Mouse (Mus musculus): ENCODE measurements around the gene Agtrap. TPM values are rescaled to one million over a fixed set of nuclear protein-coding genes. Genes with fewer than 3 reads are reported as not detected.

The Agtrap gene
- polyA plus RNA-seq, 1 experiment from 2014 or later = 19.6 TPM

GRCm38 (mm10) chr4:148069602-148070218 is 18.1 kb downstream of the Agtrap start:
- no peak overlapping the region for H3K4me3 ChIP-seq (ENCODE audit: low read length)
- H3K4me2 ChIP-seq (ENCODE audit: low read depth, low read length) = no peak overlapping the region
- no peaks in the 10 kb centered on the region for H3K4me1 ChIP-seq (ENCODE audit: control insufficient read depth, insufficient read depth, low read length)
- H3K36me3 ChIP-seq (ENCODE audit: control insufficient read depth, insufficient read depth, low read length) = no peaks in the 10 kb centered on the region
- no peaks in the 10 kb centered on the region for H3K27me3 ChIP-seq (replicated peaks; ENCODE audit: control insufficient read depth, insufficient read depth, low read length)
- H3K27ac ChIP-seq (ENCODE audit: low read length) = no peak overlapping the region
- no peak overlapping the region for H3K9ac ChIP-seq (ENCODE audit: low read depth, low read length)
- 81% methylated on average over 9 of the region's 9 CpGs for WGBS
- no peak for ATAC-seq
- H3K9me3 ChIP-seq (ENCODE audit: control insufficient read depth, low read length) = no peaks in the 10 kb centered on the region

DNA sequence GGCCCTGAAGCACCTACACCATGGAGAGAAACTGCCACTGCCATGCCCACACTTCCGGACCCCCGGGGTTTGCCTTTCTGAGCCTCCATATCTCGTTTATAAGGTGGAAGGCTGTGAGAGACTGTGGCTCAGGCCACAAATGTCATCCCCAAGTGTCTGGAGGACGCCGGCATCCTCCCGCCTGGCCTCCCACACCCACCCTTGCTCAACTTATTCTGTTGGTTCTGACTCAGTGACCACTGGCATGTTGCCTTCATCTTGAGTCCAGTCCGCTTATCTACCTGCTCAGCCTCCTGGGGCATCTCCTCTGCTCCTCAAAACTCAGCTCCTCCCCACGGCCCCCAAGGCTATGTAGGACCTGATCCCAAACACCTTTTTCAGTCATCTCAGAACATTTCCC is 20.5 kb downstream of the Agtrap start:
- Histone ChIP-seq H3K36me3 (ENCODE audit: control insufficient read depth, insufficient read depth, low read length) (no peaks in the 10 kb centered on the region), H3K27ac (ENCODE audit: low read length) (no peak overlapping the region), H3K9ac (ENCODE audit: low read depth, low read length) (no peak overlapping the region), H3K4me3 (ENCODE audit: low read length) (no peak overlapping the region), H3K27me3 (replicated peaks; ENCODE audit: control insufficient read depth, insufficient read depth, low read length) (no peaks in the 10 kb centered on the region), H3K4me1 (ENCODE audit: control insufficient read depth, insufficient read depth, low read length) (no peaks in the 10 kb centered on the region), H3K4me2 (ENCODE audit: low read depth, low read length) (no peak overlapping the region), H3K9me3 (ENCODE audit: control insufficient read depth, low read length) (no peaks in the 10 kb centered on the region)
- ATAC-seq = no peak
- WGBS = 85% methylated on average over 8 of the region's 8 CpGs

DNA sequence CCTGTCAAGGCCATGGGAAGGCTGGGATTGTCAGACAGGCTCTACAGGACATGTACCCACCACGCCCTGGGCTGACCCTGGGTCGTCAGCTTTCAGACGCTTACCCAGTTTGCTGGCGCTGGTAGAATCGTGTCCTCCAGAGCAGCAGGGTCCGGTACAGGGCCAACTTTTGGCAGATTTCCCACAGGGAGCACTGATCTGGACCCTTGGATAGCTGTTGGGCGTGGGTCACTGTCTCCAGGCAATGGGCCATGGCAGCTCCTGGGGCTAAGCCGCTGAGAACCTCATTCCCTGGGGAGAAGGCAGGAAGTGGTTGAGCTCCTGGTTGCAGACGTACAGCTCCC is 21.5 kb downstream of the Agtrap start:
- ATAC-seq = no peak

DNA sequence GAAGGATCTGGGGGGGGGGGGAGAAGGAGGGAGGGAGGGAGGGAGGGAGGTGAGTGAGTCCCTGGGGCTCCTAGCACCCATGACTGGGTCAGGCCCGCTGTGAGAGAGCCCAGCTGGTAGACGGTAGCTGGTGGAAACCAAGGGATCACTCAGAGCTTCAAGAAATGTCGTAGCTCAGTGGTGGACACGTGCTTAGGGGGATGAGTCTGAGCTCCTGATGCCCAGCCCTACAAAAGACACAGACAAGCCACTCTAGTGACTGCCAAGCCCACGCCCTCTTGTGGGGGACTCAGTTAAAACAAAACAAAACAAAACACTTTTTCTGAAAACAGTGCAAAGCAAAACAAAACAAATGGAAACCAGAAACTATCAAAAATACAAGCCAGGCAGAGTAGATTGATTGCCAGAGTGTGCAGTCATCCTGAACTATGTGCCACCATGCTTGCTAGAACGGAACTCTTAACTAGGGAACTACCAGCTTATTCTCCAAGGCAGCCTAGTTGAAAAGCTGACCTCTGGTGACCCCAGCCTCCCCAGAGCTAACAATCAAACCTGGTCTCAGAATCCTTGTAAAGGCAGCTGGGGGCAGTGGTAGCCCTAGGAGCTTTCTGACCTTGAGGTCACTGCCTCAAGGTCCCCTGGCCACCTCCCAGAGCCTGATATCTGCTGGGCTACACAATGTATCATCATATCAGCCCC is 22.0 kb downstream of the Agtrap start:
- 43% methylated on average over 6 of the region's 6 CpGs for WGBS

More for the DNA sequence above, 21.5 kb downstream of the Agtrap start:
- no peaks in the 10 kb centered on the region for H3K27me3 ChIP-seq (replicated peaks; ENCODE audit: control insufficient read depth, insufficient read depth, low read length)
- no peaks in the 10 kb centered on the region for H3K36me3 ChIP-seq (ENCODE audit: control insufficient read depth, insufficient read depth, low read length)
- H3K4me1 ChIP-seq (ENCODE audit: control insufficient read depth, insufficient read depth, low read length) = no peaks in the 10 kb centered on the region
- 64% methylated on average over 9 of the region's 9 CpGs for WGBS
- H3K9me3 ChIP-seq (ENCODE audit: control insufficient read depth, low read length) = no peaks in the 10 kb centered on the region
- H3K27ac ChIP-seq (ENCODE audit: low read length) = no peak overlapping the region
- H3K4me2 ChIP-seq (ENCODE audit: low read depth, low read length) = no peak overlapping the region
- no peak overlapping the region for H3K9ac ChIP-seq (ENCODE audit: low read depth, low read length)
- H3K4me3 ChIP-seq (ENCODE audit: low read length) = no peak overlapping the region

GRCm38 (mm10) chr4:148061086-148061480 is 26.7 kb downstream of the Agtrap start:
- H3K4me3 ChIP-seq (ENCODE audit: low read length) = no peak overlapping the region
- H3K4me2 ChIP-seq (ENCODE audit: low read depth, low read length) = no peak overlapping the region
- 0 out of 2 replicates have a peak, but pooled peaks have one; percentile 47 for ATAC-seq
- H3K27ac ChIP-seq (ENCODE audit: low read length) = no peak overlapping the region
- H3K9me3 ChIP-seq (ENCODE audit: control insufficient read depth, low read length) = no peaks in the 10 kb centered on the region
- 0 out of 2 replicates have a peak, but pooled peaks cover 3% of the 10 kb centered on the region for H3K36me3 ChIP-seq (ENCODE audit: control insufficient read depth, insufficient read depth, low read length)
- 87% methylated on average over 9 of the region's 9 CpGs for WGBS
- no peaks in the 10 kb centered on the region for H3K27me3 ChIP-seq (replicated peaks; ENCODE audit: control insufficient read depth, insufficient read depth, low read length)
- H3K4me1 ChIP-seq (ENCODE audit: control insufficient read depth, insufficient read depth, low read length) = no peaks in the 10 kb centered on the region
- no peak overlapping the region for H3K9ac ChIP-seq (ENCODE audit: low read depth, low read length)

More for the DNA sequence above, 22.0 kb downstream of the Agtrap start:
- no peak overlapping the region for H3K27ac ChIP-seq (ENCODE audit: low read length)
- H3K9ac ChIP-seq (ENCODE audit: low read depth, low read length) = no peak overlapping the region
- no peak for ATAC-seq
- no peak overlapping the region for H3K4me2 ChIP-seq (ENCODE audit: low read depth, low read length)
- no peaks in the 10 kb centered on the region for H3K36me3 ChIP-seq (ENCODE audit: control insufficient read depth, insufficient read depth, low read length)
- H3K27me3 ChIP-seq (replicated peaks; ENCODE audit: control insufficient read depth, insufficient read depth, low read length) = no peaks in the 10 kb centered on the region
- no peaks in the 10 kb centered on the region for H3K4me1 ChIP-seq (ENCODE audit: control insufficient read depth, insufficient read depth, low read length)
- no peak overlapping the region for H3K4me3 ChIP-seq (ENCODE audit: low read length)
- H3K9me3 ChIP-seq (ENCODE audit: control insufficient read depth, low read length) = no peaks in the 10 kb centered on the region

DNA sequence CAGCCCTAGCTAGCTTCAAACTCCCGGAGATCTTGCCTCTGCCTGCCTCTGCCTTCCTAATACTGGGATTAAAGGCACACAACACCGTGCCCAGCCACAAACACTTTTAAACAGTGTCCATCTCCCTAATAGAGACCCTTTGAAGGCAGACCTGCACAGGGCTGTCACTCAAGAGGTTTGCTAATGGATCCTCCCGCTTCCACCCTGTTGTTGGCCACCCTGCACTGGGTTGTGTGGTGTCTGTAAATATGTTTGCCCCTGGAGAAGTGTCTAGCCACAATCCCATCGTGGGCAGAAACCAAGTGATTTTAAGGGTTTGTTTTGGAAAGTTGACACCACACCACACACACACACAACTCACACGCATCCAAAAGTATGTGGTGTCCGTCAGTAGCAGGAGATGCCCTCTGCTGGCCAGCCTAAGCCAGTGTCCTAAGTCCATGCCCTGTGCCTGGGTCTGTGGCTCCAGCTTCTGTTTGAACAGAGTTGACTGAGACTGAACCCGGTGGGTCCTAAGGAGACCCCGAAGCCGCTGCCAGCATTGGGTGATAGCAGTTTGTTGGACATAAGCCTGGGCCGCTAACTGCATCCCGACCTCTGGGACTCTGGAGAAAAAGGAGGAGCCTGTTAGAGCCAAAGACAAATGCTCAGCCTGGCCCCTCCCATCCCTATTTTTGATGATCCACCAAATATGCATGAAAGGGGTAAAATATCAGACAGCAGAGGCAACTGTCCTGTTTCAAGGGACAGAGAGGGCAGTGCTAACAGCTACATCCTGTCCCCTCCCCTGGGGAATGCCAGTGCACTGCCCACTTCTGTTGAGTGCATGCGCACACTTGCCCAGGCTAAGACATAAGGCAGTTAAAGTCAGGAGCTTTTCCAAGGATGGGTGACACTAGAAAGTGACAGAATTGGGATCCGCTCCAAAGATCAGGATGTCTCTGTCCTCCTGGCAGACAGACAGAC is 27.4 kb downstream of the Agtrap start:
- H3K27me3 ChIP-seq (replicated peaks; ENCODE audit: control insufficient read depth, insufficient read depth, low read length) = no peaks in the 10 kb centered on the region
- no peak overlapping the region for H3K4me3 ChIP-seq (ENCODE audit: low read length)
- no peak overlapping the region for H3K9ac ChIP-seq (ENCODE audit: low read depth, low read length)
- H3K4me1 ChIP-seq (ENCODE audit: control insufficient read depth, insufficient read depth, low read length) = no peaks in the 10 kb centered on the region
- 52% methylated on average over 13 of the region's 13 CpGs for WGBS
- H3K9me3 ChIP-seq (ENCODE audit: control insufficient read depth, low read length) = no peaks in the 10 kb centered on the region
- peaks cover 9% of the 10 kb centered on the region for H3K36me3 ChIP-seq (ENCODE audit: control insufficient read depth, insufficient read depth, low read length)
- ATAC-seq = peak; percentile 54; the same call in 1 of the 2 replicates
- no peak overlapping the region for H3K4me2 ChIP-seq (ENCODE audit: low read depth, low read length)
- no peak overlapping the region for H3K27ac ChIP-seq (ENCODE audit: low read length)

DNA sequence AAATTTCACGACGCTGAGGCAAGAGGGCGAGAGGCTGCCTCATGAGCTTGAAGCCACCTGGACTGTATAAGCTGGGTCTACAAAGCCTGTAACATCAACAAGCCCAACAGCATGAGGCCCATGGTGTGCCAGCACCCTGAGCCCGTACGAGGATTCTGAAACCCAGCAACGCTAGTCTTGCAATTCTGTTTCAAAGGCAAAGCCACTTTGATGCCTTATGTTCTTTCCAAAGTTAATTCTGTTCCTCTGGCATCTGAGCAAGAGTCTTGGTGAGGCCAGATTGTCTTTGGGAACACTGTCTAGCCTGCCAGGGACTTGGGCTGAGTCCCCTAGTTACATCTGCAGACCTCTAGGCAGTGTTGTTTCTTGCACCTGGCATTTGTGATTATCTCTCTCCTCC is 28.8 kb downstream of the Agtrap start:
- Histone ChIP-seq H3K9ac (ENCODE audit: low read depth, low read length) (no peak overlapping the region), H3K4me1 (ENCODE audit: control insufficient read depth, insufficient read depth, low read length) (no peaks in the 10 kb centered on the region), H3K9me3 (ENCODE audit: control insufficient read depth, low read length) (no peaks in the 10 kb centered on the region), H3K27me3 (replicated peaks; ENCODE audit: control insufficient read depth, insufficient read depth, low read length) (no peaks in the 10 kb centered on the region), H3K4me2 (ENCODE audit: low read depth, low read length) (no peak overlapping the region), H3K27ac (ENCODE audit: low read length) (no peak overlapping the region), H3K4me3 (ENCODE audit: low read length) (no peak overlapping the region), H3K36me3 (ENCODE audit: control insufficient read depth, insufficient read depth, low read length) (peaks cover 19% of the 10 kb centered on the region)
- no peak for ATAC-seq
- 87% methylated on average over 6 of the region's 6 CpGs for WGBS

DNA sequence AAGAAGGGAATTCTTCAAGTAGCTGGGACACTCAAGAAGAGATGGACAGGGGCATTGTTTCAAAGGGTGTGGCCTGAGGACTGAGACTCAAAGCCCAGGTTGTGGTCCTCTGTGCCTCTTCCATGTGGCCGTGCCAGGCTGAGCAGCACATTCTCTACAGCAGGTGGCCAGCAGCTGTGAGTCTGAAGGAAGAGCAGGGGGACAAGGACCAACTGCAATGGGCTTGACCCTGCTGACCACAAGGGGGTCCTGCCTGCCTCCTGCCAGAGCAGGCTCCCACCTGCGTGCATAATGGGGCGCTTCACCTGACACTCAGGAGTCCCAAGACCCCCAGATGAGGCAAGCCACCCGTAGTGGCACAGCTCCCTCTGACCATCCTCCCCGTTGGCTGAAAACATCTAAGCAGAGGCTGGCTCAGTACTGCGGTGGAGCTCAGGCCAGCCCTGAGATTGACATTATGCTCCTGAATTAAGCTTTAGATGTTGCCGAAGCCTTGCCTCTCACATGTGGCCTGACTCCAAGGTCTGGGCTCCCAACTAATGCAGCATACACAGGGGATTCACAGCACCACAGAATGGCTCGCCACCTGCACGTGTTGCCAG is 29.5 kb downstream of the Agtrap start:
- Histone ChIP-seq H3K27me3 (replicated peaks; ENCODE audit: control insufficient read depth, insufficient read depth, low read length) (no peaks in the 10 kb centered on the region), H3K4me3 (ENCODE audit: low read length) (no peak overlapping the region), H3K9ac (ENCODE audit: low read depth, low read length) (no peak overlapping the region), H3K27ac (ENCODE audit: low read length) (no peak overlapping the region), H3K4me1 (ENCODE audit: control insufficient read depth, insufficient read depth, low read length) (no peaks in the 10 kb centered on the region), H3K36me3 (ENCODE audit: control insufficient read depth, insufficient read depth, low read length) (peaks cover 21% of the 10 kb centered on the region), H3K4me2 (ENCODE audit: low read depth, low read length) (no peak overlapping the region), H3K9me3 (ENCODE audit: control insufficient read depth, low read length) (no peaks in the 10 kb centered on the region)
- WGBS = 91% methylated on average over 9 of the region's 9 CpGs
- no peak for ATAC-seq

DNA sequence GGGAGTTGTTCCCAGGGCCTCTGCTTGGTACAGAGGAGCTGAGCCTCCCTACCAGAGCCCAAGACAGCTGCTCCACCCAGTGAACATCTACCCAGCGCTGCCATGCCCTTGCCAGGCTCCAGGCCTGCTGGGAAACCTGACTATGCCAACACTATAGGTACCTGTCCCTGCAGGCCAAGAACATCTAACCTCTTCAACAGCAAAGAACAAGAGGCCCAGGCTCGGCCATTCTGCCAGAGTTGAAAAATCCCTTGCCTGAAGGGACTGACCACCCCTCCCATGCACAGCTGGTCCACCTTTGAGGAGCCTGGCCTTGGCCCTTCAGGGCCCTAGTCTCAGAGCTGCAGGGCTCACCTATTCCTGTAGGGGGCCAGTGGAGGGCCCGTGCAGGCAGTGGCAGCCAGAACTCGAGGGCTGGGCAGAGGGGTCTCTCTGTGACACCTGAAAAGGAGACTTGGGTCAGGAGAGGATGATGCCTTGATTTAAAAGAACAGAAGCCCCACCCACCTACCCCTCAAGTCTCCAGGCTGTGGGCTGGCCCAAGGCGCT is 30.1 kb downstream of the Agtrap start:
- H3K4me3 ChIP-seq (ENCODE audit: low read length) = no peak overlapping the region
- ATAC-seq = no peak
- H3K27me3 ChIP-seq (replicated peaks; ENCODE audit: control insufficient read depth, insufficient read depth, low read length) = no peaks in the 10 kb centered on the region
- no peak overlapping the region for H3K9ac ChIP-seq (ENCODE audit: low read depth, low read length)
- WGBS = 73% methylated on average over 5 of the region's 5 CpGs
- H3K36me3 ChIP-seq (ENCODE audit: control insufficient read depth, insufficient read depth, low read length) = peaks cover 21% of the 10 kb centered on the region
- H3K4me1 ChIP-seq (ENCODE audit: control insufficient read depth, insufficient read depth, low read length) = no peaks in the 10 kb centered on the region
- no peak overlapping the region for H3K4me2 ChIP-seq (ENCODE audit: low read depth, low read length)
- H3K9me3 ChIP-seq (ENCODE audit: control insufficient read depth, low read length) = no peaks in the 10 kb centered on the region
- no peak overlapping the region for H3K27ac ChIP-seq (ENCODE audit: low read length)

Data from intestine, embryonic 16.5 days (tissue).